Mouse (Mus musculus) heart, embryonic 14.5 days (tissue): ENCODE data around the gene Fam213b. TPM values are rescaled to one million over a fixed set of nuclear protein-coding genes. Genes with fewer than 3 reads are reported as not detected.

Experiments
- ATAC-seq: fragments of 200-750 bp; cut with Nextera tagmentation; 2 replicates; pipeline ENCODE4 v1.8.0; 2017; ENCODE audit warnings: low read depth, moderate TSS enrichment; ENCODE audit not compliant: insufficient number of reproducible peaks, insufficient read depth, low FRiP score
- H3K27ac ChIP-seq, 2 experiments: fragments of 200-500 bp in 1 of 2; fragments of 300-500 bp in 1 of 2; sonication (generic) in 1 of 2; replicated peaks in 1 of 2; 2 replicates each; pipeline ENCODE4 v1.5.1; 2012 to 2014; ENCODE audit warnings: low read depth in 2 of 2, low read length in 2 of 2, control low read depth in 1 of 2, mild to moderate bottlenecking in 1 of 2, mixed read lengths in 1 of 2; ENCODE audit not compliant: control insufficient read depth in 1 of 2, insufficient read depth in 1 of 2
- H3K27me3 ChIP-seq: fragments of 300-500 bp; sonication (generic); 2 replicates; pipeline ENCODE4 v1.6.1; 2014; ENCODE audit warnings: mild to moderate bottlenecking, low read length, control low read depth; ENCODE audit not compliant: control insufficient read depth, insufficient read depth
- H3K36me3 ChIP-seq: fragments of 300-500 bp; sonication (generic); 2 replicates; pipeline ENCODE4 v1.6.1; 2014; ENCODE audit warnings: mild to moderate bottlenecking, control low read depth, low read length, mixed read lengths; ENCODE audit not compliant: control insufficient read depth, insufficient read depth
- H3K4me1 ChIP-seq, 2 experiments: fragments of 200-500 bp in 1 of 2; fragments of 300-500 bp in 1 of 2; sonication (generic) in 1 of 2; 2 replicates each; pipeline ENCODE4 v1.6.1; 2012 to 2014; ENCODE audit warnings: low read length in 2 of 2, control low read depth in 1 of 2, mixed read lengths in 1 of 2; ENCODE audit not compliant: control insufficient read depth in 2 of 2, insufficient read depth in 2 of 2
- H3K4me2 ChIP-seq: fragments of 300-500 bp; sonication (generic); 2 replicates; pipeline ENCODE4 v1.6.1; 2014; ENCODE audit warnings: mild to moderate bottlenecking, low read length
- H3K4me3 ChIP-seq, 2 experiments: fragments of 200-500 bp in 1 of 2; fragments of 300-500 bp in 1 of 2; sonication (generic) in 1 of 2; 2 replicates each; pipeline ENCODE4 v1.5.1; 2012 to 2014; ENCODE audit warnings: low read length in 2 of 2, mild to moderate bottlenecking in 2 of 2, control low read depth in 1 of 2, low read depth in 1 of 2, moderate library complexity in 1 of 2; ENCODE audit not compliant: control insufficient read depth in 1 of 2, insufficient read depth in 1 of 2
- H3K9ac ChIP-seq: fragments of 300-500 bp; sonication (generic); 2 replicates; pipeline ENCODE4 v1.6.1; 2014; ENCODE audit warnings: mild to moderate bottlenecking, low read length
- H3K9me3 ChIP-seq: fragments of 300-500 bp; sonication (generic); 2 replicates; pipeline ENCODE4 v1.6.1; 2016; ENCODE audit warnings: low read length, control low read depth; ENCODE audit not compliant: control insufficient read depth
- WGBS: fragments of 180-500 bp; shearing (Covaris S2); extraction: QIAGEN DNeasy Blood & Tissue Kit; methylation state at CpG from one replicate; pipeline ENCODE4 v1.1.7; 2014; 5-methylcytosine and 5-hydroxymethylcytosine counted together
- polyA plus RNA-seq: library from polyadenylated mRNA; unstranded; fragments of >200 nt; fragmentation: Nextera tagmentation; extraction: Ambion mirVana; gene quantifications from 2 replicates; pipeline ENCODE4 v1.2.1, GENCODE M21; 2014

Fam213b gene
- polyA plus RNA-seq, 1 experiment from 2014 or later: 56.8 TPM

DNA sequence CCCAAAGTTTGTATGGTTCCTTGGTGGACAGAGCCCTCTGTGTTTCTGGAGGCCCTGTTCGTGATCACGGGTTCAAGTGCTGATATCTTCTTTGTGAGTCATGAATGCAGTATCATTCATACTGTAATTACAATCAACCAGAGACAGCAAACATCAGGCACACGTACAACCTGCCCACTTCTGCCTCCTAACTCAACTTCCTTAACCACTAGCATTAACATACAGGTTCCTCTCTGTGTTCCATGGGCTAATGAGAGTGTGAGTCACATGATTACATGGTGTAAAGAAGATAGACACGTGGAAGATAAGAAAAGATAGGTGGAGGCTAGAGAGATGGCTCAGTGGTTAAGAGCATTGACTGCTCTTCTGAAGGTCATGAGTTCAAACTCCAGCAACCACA, 17.7 kb upstream of the Fam213b start:
- H3K4me3 ChIP-seq: no peak overlapping the region
- no peaks in the 10 kb centered on the region for H3K27me3 ChIP-seq
- no peak overlapping the region for H3K27ac ChIP-seq
- H3K9ac ChIP-seq: no peak overlapping the region
- no peaks in the 10 kb centered on the region for H3K9me3 ChIP-seq
- H3K4me1 ChIP-seq: no peaks in the 10 kb centered on the region
- H3K4me2 ChIP-seq: no peak overlapping the region
- 70% methylated on average over 4 of the region's 4 CpGs for WGBS
- no peaks in the 10 kb centered on the region for H3K36me3 ChIP-seq
- no peak for ATAC-seq

GRCm38 (mm10) chr4:154915286-154915685, 16.4 kb upstream of the Fam213b start:
- no peaks in the 10 kb centered on the region for H3K27me3 ChIP-seq
- no peak overlapping the region for H3K27ac ChIP-seq
- H3K9ac ChIP-seq: no peak overlapping the region
- 63% methylated on average over 10 of the region's 10 CpGs for WGBS
- H3K4me3 ChIP-seq: no peak overlapping the region
- H3K9me3 ChIP-seq: no peaks in the 10 kb centered on the region
- no peaks in the 10 kb centered on the region for H3K36me3 ChIP-seq
- H3K4me2 ChIP-seq: no peak overlapping the region
- H3K4me1 ChIP-seq: peaks cover 0 to 2% of the 10 kb centered on the region in 2 experiments; a peak in 2 of 4 replicates
- no peak for ATAC-seq

GRCm38 (mm10) chr4:154914707-154915106, 15.8 kb upstream of the Fam213b start:
- Histone ChIP-seq H3K4me1 (peaks cover 0 to 2% of the 10 kb centered on the region in 2 experiments; a peak in 2 of 4 replicates), H3K9me3 (no peaks in the 10 kb centered on the region), H3K4me3 (no peak overlapping the region), H3K9ac (no peak overlapping the region), H3K36me3 (no peaks in the 10 kb centered on the region), H3K27ac (no peak overlapping the region), H3K4me2 (no peak overlapping the region), H3K27me3 (no peaks in the 10 kb centered on the region)
- ATAC-seq: no peak
- 74% methylated on average over 3 of the region's 3 CpGs for WGBS

DNA sequence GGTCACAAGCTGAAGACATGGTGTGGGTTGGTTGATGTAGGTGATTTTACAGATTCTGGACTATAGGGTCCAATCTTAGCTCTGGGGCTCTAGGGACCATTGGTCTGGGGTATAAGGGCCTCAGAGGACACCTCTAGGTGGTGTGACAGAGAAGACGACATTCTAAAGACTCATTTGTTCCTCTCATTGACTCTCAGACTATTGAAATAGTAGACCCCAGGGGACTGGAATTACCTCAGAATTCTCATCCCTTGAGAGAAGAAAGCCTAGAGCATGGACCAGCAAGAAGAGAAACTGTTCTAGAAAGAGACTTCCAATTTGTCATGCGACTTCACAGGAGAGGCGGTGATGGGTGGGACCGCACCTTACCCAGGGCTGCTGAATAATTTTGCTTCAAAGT, 15.3 kb upstream of the Fam213b start:
- 94% methylated on average over 4 of the region's 4 CpGs for WGBS
- Histone ChIP-seq H3K4me1 (peaks cover 0 to 2% of the 10 kb centered on the region in 2 experiments; a peak in 2 of 4 replicates), H3K9me3 (no peaks in the 10 kb centered on the region)

GRCm38 (mm10) chr4:154913845-154914244, 14.9 kb upstream of the Fam213b start:
- 85% methylated on average over 3 of the region's 3 CpGs for WGBS
- Histone ChIP-seq H3K27me3 (no peaks in the 10 kb centered on the region), H3K9me3 (no peaks in the 10 kb centered on the region), H3K4me1 (peaks cover 0 to 2% of the 10 kb centered on the region in 2 experiments; a peak in 2 of 4 replicates), H3K27ac (no peak overlapping the region), H3K4me2 (no peak overlapping the region), H3K4me3 (no peak overlapping the region), H3K9ac (no peak overlapping the region), H3K36me3 (no peaks in the 10 kb centered on the region)
- no peak for ATAC-seq

More for the DNA sequence above, 15.3 kb upstream of the Fam213b start:
- H3K9ac ChIP-seq: no peak overlapping the region
- H3K27ac ChIP-seq: no peak overlapping the region
- H3K27me3 ChIP-seq: no peaks in the 10 kb centered on the region
- ATAC-seq: no peak
- H3K36me3 ChIP-seq: no peaks in the 10 kb centered on the region
- no peak overlapping the region for H3K4me2 ChIP-seq
- no peak overlapping the region for H3K4me3 ChIP-seq

- ATAC-seq: no peak
- H3K4me2 ChIP-seq: no peak overlapping the region
- H3K9me3 ChIP-seq: no peaks in the 10 kb centered on the region
- no peaks in the 10 kb centered on the region for H3K36me3 ChIP-seq
- no peak overlapping the region for H3K27ac ChIP-seq
- H3K4me1 ChIP-seq: peaks cover 3 to 6% of the 10 kb centered on the region in 2 experiments; a peak in 3 of 4 replicates
- no peak overlapping the region for H3K9ac ChIP-seq
- H3K4me3 ChIP-seq: no peak overlapping the region
- 39% methylated on average over 2 of the region's 2 CpGs for WGBS
- H3K27me3 ChIP-seq: no peaks in the 10 kb centered on the region
These were observed 12.7 kb upstream of the Fam213b start for GRCm38 (mm10) chr4:154911644-154912043.

GRCm38 (mm10) chr4:154910606-154911522, 11.9 kb upstream of the Fam213b start:
- Histone ChIP-seq H3K9me3 (no peaks in the 10 kb centered on the region), H3K27ac (no peak overlapping the region; a peak in 1 of 4 replicates), H3K4me3 (no peak overlapping the region), H3K4me1 (peaks cover 3 to 6% of the 10 kb centered on the region in 2 experiments; a peak in 3 of 4 replicates), H3K27me3 (no peaks in the 10 kb centered on the region), H3K36me3 (no peaks in the 10 kb centered on the region), H3K9ac (no peak overlapping the region; the same call in 1 of the 2 replicates), H3K4me2 (0 out of 2 replicates have a peak overlapping the region, but pooled peaks have one; percentile 9)
- 29% methylated on average over 15 of the region's 15 CpGs for WGBS
- peak; percentile 27; the same call in 1 of the 2 replicates for ATAC-seq
